Mouse (Mus musculus): ENCODE data around the gene Fbxl18.
"Not testable (repeated sequence)": the region's sequence is repeated elsewhere in the genome, so short reads cannot be mapped to it uniquely, and the experiment has no call there.

Fbxl18 gene

GRCm38 (mm10) chr5:142900651-142901050, 5.4 kb upstream of the Fbxl18 start:
- DNase-seq (ENCODE audit: low spot score in 2 of 2): no peak

- DNase-seq (ENCODE audit: low spot score in 2 of 2): no peak
Measured at GRCm38 (mm10) chr5:142899932-142900533, 4.8 kb upstream of the Fbxl18 start.

- no peak for DNase-seq (ENCODE audit: low spot score in 2 of 2)
Measured at GRCm38 (mm10) chr5:142899057-142899601, 3.9 kb upstream of the Fbxl18 start.

GRCm38 (mm10) chr5:142898316-142898715, 3.1 kb upstream of the Fbxl18 start:
- no peak for DNase-seq (ENCODE audit: low spot score in 2 of 2)

- no peak for DNase-seq (ENCODE audit: low spot score in 2 of 2)
Measured at GRCm38 (mm10) chr5:142897568-142898248, 2.5 kb upstream of the Fbxl18 start.

GRCm38 (mm10) chr5:142896713-142897112, 1.5 kb upstream of the Fbxl18 start:
- no peak for DNase-seq (ENCODE audit: low spot score in 2 of 2)

GRCm38 (mm10) chr5:142896192-142896591, 971 bp upstream of the Fbxl18 start:
- DNase-seq (ENCODE audit: low spot score in 2 of 2): no peak

GRCm38 (mm10) chr5:142891396-142891795, 3.8 kb downstream of the Fbxl18 start:
- no peak for DNase-seq (ENCODE audit: low spot score in 2 of 2)

- DNase-seq (ENCODE audit: low spot score in 2 of 2): not testable (repeated sequence)
Measured at GRCm38 (mm10) chr5:142887533-142887932, 7.7 kb downstream of the Fbxl18 start.

GRCm38 (mm10) chr5:142886761-142887160, 8.5 kb downstream of the Fbxl18 start:
- no peak for DNase-seq (ENCODE audit: low spot score in 2 of 2)

GRCm38 (mm10) chr5:142886181-142886580, 9.0 kb downstream of the Fbxl18 start:
- no peak for DNase-seq (ENCODE audit: low spot score in 2 of 2)

GRCm38 (mm10) chr5:142882471-142882870, 12.8 kb downstream of the Fbxl18 start:
- no peak for DNase-seq (ENCODE audit: low spot score in 2 of 2)

GRCm38 (mm10) chr5:142881936-142882335, 13.3 kb downstream of the Fbxl18 start:
- no peak for DNase-seq (ENCODE audit: low spot score in 2 of 2)

- peak in 1 of 2 experiments; percentile 68 for DNase-seq (ENCODE audit: low spot score in 2 of 2)
Measured at GRCm38 (mm10) chr5:142880806-142881516, 14.3 kb downstream of the Fbxl18 start.

- no peak for DNase-seq (ENCODE audit: low spot score in 2 of 2)
Measured at GRCm38 (mm10) chr5:142880246-142880645, 15.0 kb downstream of the Fbxl18 start.

- peak; percentile 75 to 78 for DNase-seq (ENCODE audit: low spot score in 2 of 2)
Measured at GRCm38 (mm10) chr5:142879318-142880175, 15.7 kb downstream of the Fbxl18 start.

- no peak for DNase-seq (ENCODE audit: low spot score in 2 of 2)
Measured at GRCm38 (mm10) chr5:142878570-142878969, 16.7 kb downstream of the Fbxl18 start.

GRCm38 (mm10) chr5:142877337-142878280, 17.6 kb downstream of the Fbxl18 start:
- DNase-seq (ENCODE audit: low spot score in 2 of 2): peak; percentile 60 to 71

- DNase-seq (ENCODE audit: low spot score in 2 of 2): no peak
Measured at GRCm38 (mm10) chr5:142876896-142877295, 18.3 kb downstream of the Fbxl18 start.

- no peak for DNase-seq (ENCODE audit: low spot score in 2 of 2)
Measured at GRCm38 (mm10) chr5:142875513-142875905, 19.7 kb downstream of the Fbxl18 start.
